Mouse (Mus musculus): Measurements from ENCODE around the gene Aco1. TPM values are rescaled to one million over a fixed set of nuclear protein-coding genes. Genes with fewer than 3 reads are reported as not detected.

Gene Aco1
- polyA plus RNA-seq, 1 experiment from 2014 or later = 82.3 TPM

- WGBS = 1% methylated on average over 17 of the region's 17 CpGs
- Histone ChIP-seq H3K4me2 (ENCODE audit: low read length) (peak overlapping the region; percentile 77), H3K9ac (ENCODE audit: low read depth, low read length) (peak overlapping the region; percentile 63), H3K4me1 (replicated peaks; ENCODE audit: insufficient read depth, low read length) (peaks cover 6% of the 10 kb centered on the region; the same call in 1 of the 2 replicates), H3K4me3 (replicated peaks; ENCODE audit: low read depth, low read length) (peak overlapping the region; percentile 74), H3K27ac (peak overlapping the region; percentile 82), H3K9me3 (replicated peaks; ENCODE audit: low read length) (no peaks in the 10 kb centered on the region), H3K36me3 (ENCODE audit: insufficient read depth, low read length) (no peaks in the 10 kb centered on the region), H3K27me3 (ENCODE audit: insufficient read depth, low read length) (no peaks in the 10 kb centered on the region)
- peak; percentile 73 for DNase-seq (ENCODE audit: low spot score)
- peak; percentile 73 for ATAC-seq (replicated peaks; ENCODE audit: low FRiP score, low read depth)
- TF ChIP-seq CTCF (IDR thresholded peaks at IDR 0.05; ENCODE audit: low read depth) = no peak
Observed at GRCm38 (mm10) chr4:40238483-40239408, 95.9 kb downstream of the Aco1 start.

GRCm38 (mm10) chr4:40239409-40240271, 96.8 kb downstream of the Aco1 start, which contains the start of gene Ddx58:
TSS of gene Ddx58 (minus strand) at chr4:40239828.
- ATAC-seq (replicated peaks; ENCODE audit: low FRiP score, low read depth) = peak; percentile 68
- H3K4me3 ChIP-seq (replicated peaks; ENCODE audit: low read depth, low read length) = peak within 1 kb of the TSS; percentile 74
- H3K27me3 ChIP-seq (ENCODE audit: insufficient read depth, low read length) = no peaks in the 10 kb centered on the region
- H3K4me1 ChIP-seq (replicated peaks; ENCODE audit: insufficient read depth, low read length) = peaks cover 6% of the 10 kb centered on the region; the same call in 1 of the 2 replicates
- peak within 1 kb of the TSS; percentile 63 for H3K9ac ChIP-seq (ENCODE audit: low read depth, low read length)
- no peak for TF ChIP-seq CTCF (IDR thresholded peaks at IDR 0.05; ENCODE audit: low read depth)
- no peaks in the 10 kb centered on the region for H3K36me3 ChIP-seq (ENCODE audit: insufficient read depth, low read length)
- WGBS = under 1% methylated on average over 35 of the region's 35 CpGs
- peak; percentile 78 for DNase-seq (ENCODE audit: low spot score)
- no peaks in the 10 kb centered on the region for H3K9me3 ChIP-seq (replicated peaks; ENCODE audit: low read length)
- H3K27ac ChIP-seq = peak within 1 kb of the TSS; percentile 82
- H3K4me2 ChIP-seq (ENCODE audit: low read length) = peak within 1 kb of the TSS; percentile 77

GRCm38 (mm10) chr4:40240272-40240744, 97.4 kb downstream of the Aco1 start:
- Histone ChIP-seq H3K4me3 (replicated peaks; ENCODE audit: low read depth, low read length) (peak overlapping the region; percentile 74), H3K27me3 (ENCODE audit: insufficient read depth, low read length) (no peaks in the 10 kb centered on the region), H3K9me3 (replicated peaks; ENCODE audit: low read length) (no peaks in the 10 kb centered on the region), H3K36me3 (ENCODE audit: insufficient read depth, low read length) (no peaks in the 10 kb centered on the region), H3K4me2 (ENCODE audit: low read length) (peak overlapping the region; percentile 77), H3K9ac (ENCODE audit: low read depth, low read length) (peak overlapping the region; percentile 63), H3K4me1 (replicated peaks; ENCODE audit: insufficient read depth, low read length) (peaks cover 6% of the 10 kb centered on the region; the same call in 1 of the 2 replicates), H3K27ac (peak overlapping the region; percentile 82; the same call in 1 of the 2 replicates)
- ATAC-seq (replicated peaks; ENCODE audit: low FRiP score, low read depth) = peak; percentile 41
- no peak for DNase-seq (ENCODE audit: low spot score)
- TF ChIP-seq CTCF (IDR thresholded peaks at IDR 0.05; ENCODE audit: low read depth) = no peak
- 37% methylated on average over 5 of the region's 5 CpGs for WGBS

DNA sequence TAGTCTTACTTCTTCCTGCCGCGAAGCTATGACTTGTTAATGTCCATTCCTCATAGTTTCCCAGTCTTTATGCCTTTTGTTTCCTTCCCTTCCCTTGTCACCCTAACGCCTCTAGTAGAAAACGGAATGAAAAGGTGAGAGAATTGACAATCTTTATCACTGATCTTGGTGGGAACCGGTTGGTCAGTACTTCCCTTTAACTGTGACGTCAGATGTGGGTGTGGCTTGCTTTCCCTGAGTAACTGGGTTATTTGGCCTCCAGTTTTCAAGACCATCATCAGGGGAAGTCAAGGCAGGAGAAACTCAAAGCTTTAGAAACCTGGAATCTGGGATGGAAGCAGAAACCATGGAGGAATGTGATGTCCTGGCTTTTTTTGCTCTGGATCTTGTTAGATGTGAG, 99.0 kb downstream of the Aco1 start:
- TF ChIP-seq CTCF (IDR thresholded peaks at IDR 0.05; ENCODE audit: low read depth) = no peak
- 57% methylated on average over 6 of the region's 6 CpGs for WGBS
- Histone ChIP-seq H3K4me3 (replicated peaks; ENCODE audit: low read depth, low read length) (no peak overlapping the region), H3K9ac (ENCODE audit: low read depth, low read length) (no peak overlapping the region), H3K36me3 (ENCODE audit: insufficient read depth, low read length) (no peaks in the 10 kb centered on the region), H3K9me3 (replicated peaks; ENCODE audit: low read length) (no peaks in the 10 kb centered on the region), H3K27ac (no peak overlapping the region), H3K27me3 (ENCODE audit: insufficient read depth, low read length) (no peaks in the 10 kb centered on the region), H3K4me2 (ENCODE audit: low read length) (no peak overlapping the region), H3K4me1 (replicated peaks; ENCODE audit: insufficient read depth, low read length) (peaks cover 6% of the 10 kb centered on the region; the same call in 1 of the 2 replicates)
- DNase-seq (ENCODE audit: low spot score) = no peak
- ATAC-seq (replicated peaks; ENCODE audit: low FRiP score, low read depth) = no peak

GRCm38 (mm10) chr4:40243006-40243405, 100.1 kb downstream of the Aco1 start:
- Histone ChIP-seq H3K9me3 (replicated peaks; ENCODE audit: low read length) (no peaks in the 10 kb centered on the region), H3K9ac (ENCODE audit: low read depth, low read length) (no peak overlapping the region), H3K36me3 (ENCODE audit: insufficient read depth, low read length) (no peaks in the 10 kb centered on the region), H3K4me2 (ENCODE audit: low read length) (no peak overlapping the region), H3K27ac (no peak overlapping the region), H3K27me3 (ENCODE audit: insufficient read depth, low read length) (no peaks in the 10 kb centered on the region), H3K4me1 (replicated peaks; ENCODE audit: insufficient read depth, low read length) (peaks cover 6% of the 10 kb centered on the region; the same call in 1 of the 2 replicates), H3K4me3 (replicated peaks; ENCODE audit: low read depth, low read length) (no peak overlapping the region)
- DNase-seq (ENCODE audit: low spot score) = no peak
- ATAC-seq (replicated peaks; ENCODE audit: low FRiP score, low read depth) = no peak
- 78% methylated on average over 4 of the region's 4 CpGs for WGBS
- no peak for TF ChIP-seq CTCF (IDR thresholded peaks at IDR 0.05; ENCODE audit: low read depth)

- Histone ChIP-seq H3K4me3 (replicated peaks; ENCODE audit: low read depth, low read length) (no peak overlapping the region), H3K36me3 (ENCODE audit: insufficient read depth, low read length) (no peaks in the 10 kb centered on the region), H3K9me3 (replicated peaks; ENCODE audit: low read length) (no peaks in the 10 kb centered on the region), H3K4me1 (replicated peaks; ENCODE audit: insufficient read depth, low read length) (no peaks in the 10 kb centered on the region), H3K27me3 (ENCODE audit: insufficient read depth, low read length) (no peaks in the 10 kb centered on the region), H3K9ac (ENCODE audit: low read depth, low read length) (no peak overlapping the region), H3K27ac (no peak overlapping the region), H3K4me2 (ENCODE audit: low read length) (no peak overlapping the region)
- DNase-seq (ENCODE audit: low spot score) = no peak
- no peak for TF ChIP-seq CTCF (IDR thresholded peaks at IDR 0.05; ENCODE audit: low read depth)
- WGBS = 80% methylated on average over 8 of the region's 8 CpGs
- no peak for ATAC-seq (replicated peaks; ENCODE audit: low FRiP score, low read depth)
Observed at GRCm38 (mm10) chr4:40244035-40244434, 101.2 kb downstream of the Aco1 start.

Other genes starting within 250 kb of the Aco1 start
- gene Ddx58, start 96.7 kb downstream of the Aco1 start, polyA plus RNA-seq (2015; fragmentation: Nextera tagmentation; extraction: Ambion mirVana) = 11.9 and 14.0 TPM in 2 replicates
- 54.9 and 62.9 TPM in 2 replicates for gene Smim27, start 126.5 kb downstream of the Aco1 start, polyA plus RNA-seq (2015; fragmentation: Nextera tagmentation; extraction: Ambion mirVana)
- 30.8 and 35.5 TPM in 2 replicates for gene Topors, start 126.8 kb downstream of the Aco1 start, polyA plus RNA-seq (2015; fragmentation: Nextera tagmentation; extraction: Ambion mirVana)
- 524 and 542 TPM in 2 replicates for gene Ndufb6, start 136.3 kb downstream of the Aco1 start, polyA plus RNA-seq (2015; fragmentation: Nextera tagmentation; extraction: Ambion mirVana)